Mouse (Mus musculus) cerebellum, postnatal 14 days (tissue): ENCODE results near the gene Plac1.

ENCODE experiments used
- DNase-seq, 2 experiments: peaks; one replicate each; pipeline ENCODE4 v3.0.0; 2021; ENCODE audit warnings: mixed read lengths in 2 of 2

Plac1 gene

DNA sequence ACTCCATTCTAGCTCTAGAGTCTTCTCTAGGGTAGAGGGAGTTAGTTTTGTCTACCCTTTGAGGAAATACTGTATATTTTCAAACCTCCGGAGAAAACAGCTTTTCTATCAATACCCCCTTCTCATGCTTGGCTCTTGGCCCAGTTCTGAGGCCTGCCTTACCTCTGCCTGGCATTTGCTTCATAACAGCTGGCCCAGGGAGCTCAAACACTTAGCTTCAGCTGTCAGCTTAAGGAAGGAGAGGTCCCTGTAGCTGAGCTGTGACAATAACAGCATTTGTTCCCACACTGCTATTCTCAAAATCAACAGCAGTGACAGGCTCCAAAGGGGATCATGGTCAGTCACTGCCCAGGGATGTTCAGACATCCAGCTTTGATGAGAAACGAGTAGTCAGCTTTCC, 138.7 kb downstream of the Plac1 start:
- no peak for DNase-seq

DNA sequence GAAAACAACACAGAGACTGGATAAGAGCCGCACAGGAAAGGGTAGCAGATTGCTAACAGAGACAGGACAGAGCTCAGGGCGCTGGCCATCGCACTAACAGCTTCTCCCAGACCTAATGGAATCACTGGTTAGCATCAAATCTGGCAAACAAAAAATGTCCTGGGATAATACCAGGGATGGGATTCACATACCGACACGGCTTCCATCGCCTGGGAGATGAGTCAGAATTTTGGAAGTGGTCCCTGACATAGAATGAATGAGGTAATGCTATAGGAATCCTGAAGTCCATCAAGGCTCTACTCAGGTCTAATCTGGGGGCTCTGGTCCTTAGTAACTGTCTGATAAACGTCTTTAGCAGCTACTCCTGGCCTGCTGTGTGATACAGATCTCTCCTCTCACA, 140.0 kb downstream of the Plac1 start:
- no peak for DNase-seq

- DNase-seq, result no peak
Observed at GRCm38 (mm10) chrX:53099266-53099665, 140.6 kb downstream of the Plac1 start.

DNA sequence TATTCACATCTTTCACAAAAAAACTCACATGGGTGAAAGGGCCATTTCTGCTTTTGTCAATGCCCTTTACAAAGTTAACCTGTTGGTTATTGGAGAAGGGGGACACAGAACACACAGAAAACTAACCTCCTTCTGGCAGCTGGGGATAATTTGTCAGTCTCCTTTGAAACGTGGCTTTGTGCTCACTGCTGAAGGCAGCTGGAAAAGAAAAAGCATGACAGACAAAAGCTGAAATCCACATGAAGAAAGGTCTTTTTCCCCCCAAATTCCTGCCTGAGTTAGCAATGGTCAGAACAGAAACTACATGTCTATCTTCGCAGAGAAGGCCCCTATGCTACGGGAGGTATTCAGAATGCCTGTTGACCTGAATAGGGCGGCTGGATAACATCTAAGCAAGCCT, 141.6 kb downstream of the Plac1 start:
- no peak for DNase-seq

- no peak for DNase-seq
Observed at GRCm38 (mm10) chrX:53097786-53098185, 142.1 kb downstream of the Plac1 start.

DNA sequence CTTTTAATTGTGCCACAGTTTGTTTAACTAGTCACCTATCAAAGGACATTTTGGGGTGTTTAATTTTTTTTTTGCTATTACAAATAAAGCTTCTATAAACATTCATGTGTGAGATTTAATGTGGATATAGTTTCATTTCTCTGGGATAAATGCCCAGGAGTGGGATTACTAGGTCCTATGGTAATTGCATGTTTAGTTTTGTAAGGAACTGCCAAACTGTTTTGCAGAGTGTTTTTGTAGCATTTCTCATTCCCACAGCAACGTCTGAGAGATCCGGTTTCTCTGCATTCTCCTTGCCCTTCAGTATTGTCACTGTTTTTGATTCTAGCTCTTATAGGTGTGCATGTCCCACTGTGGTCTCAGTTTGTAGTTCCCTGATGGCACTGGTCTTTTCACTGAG, 146.5 kb downstream of the Plac1 start:
- no peak for DNase-seq

GRCm38 (mm10) chrX:53088663-53089292, 151.1 kb downstream of the Plac1 start:
- DNase-seq, result no peak

GRCm38 (mm10) chrX:53087202-53087601, 152.7 kb downstream of the Plac1 start:
- no peak for DNase-seq

- no peak for DNase-seq
Observed at GRCm38 (mm10) chrX:53085559-53085958, 154.4 kb downstream of the Plac1 start.

DNA sequence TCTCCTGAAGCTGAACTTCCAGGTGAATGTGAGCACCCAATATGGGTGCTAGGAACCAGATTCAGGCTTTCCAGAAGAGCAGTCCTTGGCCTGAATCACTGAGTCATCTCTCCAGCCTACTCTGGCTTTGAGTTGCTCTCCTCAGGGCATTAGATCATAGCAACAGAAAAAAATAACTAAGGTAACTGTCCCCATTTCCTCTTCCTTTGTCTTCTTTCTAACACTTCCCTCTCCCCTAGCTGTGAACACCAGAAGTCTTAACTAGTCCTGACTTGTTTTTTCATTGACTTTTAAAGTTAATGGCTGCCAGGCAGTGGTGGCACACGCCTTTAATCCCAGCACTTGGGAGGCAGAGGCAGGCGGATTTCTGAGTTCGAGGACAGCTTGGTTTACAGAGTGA, 175.5 kb downstream of the Plac1 start:
- no peak for DNase-seq

- DNase-seq, result no peak
Observed at GRCm38 (mm10) chrX:53059426-53060007, 180.4 kb downstream of the Plac1 start.

GRCm38 (mm10) chrX:53058459-53059280, 181.2 kb downstream of the Plac1 start:
- peak in 1 of 2 experiments; percentile 15 for DNase-seq

GRCm38 (mm10) chrX:53057760-53058090, 182.2 kb downstream of the Plac1 start:
- DNase-seq, result no peak

DNA sequence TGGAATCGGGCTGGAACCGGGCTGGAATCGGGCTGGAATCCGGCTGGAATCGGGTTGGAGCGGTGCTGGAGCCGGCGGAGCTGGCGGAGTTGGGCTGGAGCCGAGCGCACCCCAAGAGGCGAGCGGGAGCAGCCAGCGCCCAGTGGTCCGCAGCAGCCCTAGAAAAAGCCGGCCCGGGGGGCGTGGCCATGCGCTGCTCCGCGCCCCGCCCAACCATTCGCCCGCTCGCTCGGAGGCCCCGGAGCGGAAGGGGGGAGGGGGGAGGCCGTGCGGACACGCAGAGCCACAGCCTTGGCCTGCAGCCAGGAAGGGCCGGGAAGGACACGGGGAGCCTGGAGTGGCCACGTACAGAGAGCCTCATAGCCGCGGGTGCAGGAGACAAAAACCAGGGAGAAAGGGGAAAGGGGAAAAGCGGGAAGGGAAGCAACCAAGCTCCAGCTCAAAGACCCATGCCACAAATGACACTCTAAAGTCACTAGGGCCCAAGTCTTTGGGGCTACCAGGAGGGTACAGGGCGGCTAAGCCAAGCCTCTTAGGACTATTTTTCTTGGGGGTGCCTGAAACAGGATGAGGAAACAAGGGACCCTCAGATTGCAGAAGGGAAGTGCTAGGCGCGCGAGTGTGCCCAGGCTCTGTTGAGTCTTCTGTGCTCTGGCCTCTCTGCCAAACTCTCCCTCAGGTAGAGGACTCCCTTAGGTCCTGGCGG, 182.7 kb downstream of the Plac1 start:
- DNase-seq, result peak; percentile 61 to 71

DNA sequence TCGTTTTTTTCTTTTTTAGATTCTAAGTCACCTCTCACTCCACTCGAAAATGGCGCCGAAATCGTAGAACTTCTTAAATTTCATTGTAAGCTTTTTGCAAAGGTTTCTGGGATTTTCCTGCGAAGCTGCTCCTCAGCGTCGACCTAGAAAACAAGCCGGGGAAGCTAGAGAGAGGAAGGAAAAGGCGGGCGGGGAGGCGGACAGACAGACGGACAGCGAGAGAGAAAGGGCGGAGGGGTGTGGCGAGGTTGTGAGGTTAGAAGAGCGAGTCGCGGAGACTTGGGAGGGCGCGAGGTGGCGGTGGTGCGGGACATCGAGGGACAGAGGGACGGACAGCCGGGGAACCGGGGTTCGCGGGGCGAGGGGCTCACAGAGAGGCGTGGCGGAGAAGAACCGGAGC, 183.3 kb downstream of the Plac1 start:
- peak; percentile 16 to 35 for DNase-seq

GRCm38 (mm10) chrX:53055771-53056170, 184.1 kb downstream of the Plac1 start:
- peak in 1 of 2 experiments; percentile 14 for DNase-seq

DNA sequence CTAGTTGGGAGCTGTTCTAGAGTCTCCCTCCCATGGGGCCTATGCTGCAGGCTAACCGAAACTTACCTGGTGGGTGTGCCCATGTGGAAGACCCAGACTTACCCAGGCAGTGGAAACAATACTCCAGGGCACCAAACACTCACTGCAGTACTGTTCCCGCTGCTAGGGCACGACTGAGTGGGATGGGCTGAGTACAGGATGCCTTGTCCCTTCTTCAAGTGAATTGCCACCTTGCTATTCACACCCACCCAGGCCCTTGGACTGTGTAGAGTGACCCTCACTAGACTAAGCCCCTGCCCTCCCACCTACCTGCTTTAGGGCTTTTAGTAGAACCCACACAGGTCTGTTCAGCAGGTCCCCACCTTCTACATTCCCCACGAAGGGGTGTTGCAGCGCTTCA, 186.0 kb downstream of the Plac1 start:
- DNase-seq, result no peak

- peak in 1 of 2 experiments; percentile 7 for DNase-seq
Observed at GRCm38 (mm10) chrX:53052652-53053500, 187.0 kb downstream of the Plac1 start.

DNA sequence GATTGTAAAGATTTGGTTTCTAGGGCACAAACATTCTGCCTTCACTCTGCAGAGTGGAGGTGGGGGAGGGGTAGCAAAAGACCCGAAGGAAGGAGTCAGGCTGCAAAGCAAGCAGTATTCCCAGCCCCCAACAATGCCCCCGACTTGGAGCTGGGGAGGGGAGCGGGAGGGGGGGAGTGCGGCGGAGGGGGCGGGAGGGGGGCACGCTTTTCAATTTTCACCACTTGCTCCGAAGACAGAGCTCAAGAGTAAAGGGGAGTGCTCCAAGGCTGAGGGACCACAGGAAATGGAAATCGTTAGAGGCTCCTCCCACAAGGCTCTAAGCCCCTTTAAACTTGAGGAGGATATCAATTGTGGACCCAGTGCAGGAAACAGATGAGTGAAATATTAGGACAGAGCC, 189.6 kb downstream of the Plac1 start:
- peak in 1 of 2 experiments; percentile 4 for DNase-seq

DNA sequence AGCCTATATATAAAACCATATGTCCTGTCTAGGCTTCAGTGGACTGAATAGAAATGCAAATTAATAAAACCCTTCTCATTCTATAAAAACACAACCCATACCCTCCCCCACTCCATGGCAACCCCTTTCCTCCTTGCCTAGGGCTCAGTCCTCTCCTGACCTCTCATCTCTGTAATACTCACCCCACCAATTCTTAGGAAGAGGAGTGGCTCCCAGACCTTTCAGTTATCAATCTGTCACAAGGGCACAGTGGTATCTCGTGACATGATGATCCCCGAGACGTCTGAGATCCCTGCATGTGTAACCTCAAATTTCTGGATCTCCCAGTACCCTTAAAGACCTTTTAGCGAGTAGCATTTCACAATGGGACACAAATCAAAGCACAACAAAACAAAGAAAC, 190.7 kb downstream of the Plac1 start:
- DNase-seq, result no peak

GRCm38 (mm10) chrX:53046911-53047310, 193.0 kb downstream of the Plac1 start:
- DNase-seq, result no peak

- no peak for DNase-seq
Observed at GRCm38 (mm10) chrX:53046033-53046432, 193.9 kb downstream of the Plac1 start.
